Mouse (Mus musculus): Measurements from ENCODE around the gene Srrm4. TPM values are rescaled to one million over a fixed set of nuclear protein-coding genes. Genes with fewer than 3 reads are reported as not detected.

The Srrm4 gene
- polyA plus RNA-seq, 1 experiment from 2014 or later = 20.7 TPM

DNA sequence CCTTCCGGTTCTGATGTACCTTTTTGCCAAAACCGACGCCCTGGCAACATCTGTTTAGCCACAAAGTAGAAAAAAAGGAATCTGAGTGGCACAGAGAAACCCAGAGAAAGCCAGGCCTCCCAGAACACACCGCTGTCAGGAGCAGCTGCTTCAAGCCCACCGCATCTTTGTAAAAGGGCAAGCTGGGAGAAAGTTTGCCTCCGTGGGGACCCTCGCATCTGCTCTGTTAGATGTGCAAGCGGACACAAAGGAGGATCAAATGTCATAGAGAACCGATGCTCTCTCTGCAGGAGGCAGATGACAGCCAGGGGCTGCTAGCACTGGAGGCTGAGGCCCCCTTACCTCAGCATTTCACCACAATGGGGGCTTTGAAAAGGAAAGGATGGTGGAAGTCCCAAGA lies 18.3 kb downstream of the Srrm4 start:
- WGBS = 16% methylated on average over 9 of the region's 9 CpGs
- peak overlapping the region; percentile 18; the same call in 1 of the 2 replicates for H3K9ac ChIP-seq (ENCODE audit: low read length)
- H3K36me3 ChIP-seq (ENCODE audit: control insufficient read depth, insufficient read depth, low read length) = peaks cover under 1% of the 10 kb centered on the region; the same call in 1 of the 2 replicates
- no peaks in the 10 kb centered on the region for H3K9me3 ChIP-seq (ENCODE audit: control insufficient read depth, low read length)
- no peaks in the 10 kb centered on the region for H3K27me3 ChIP-seq (ENCODE audit: control insufficient read depth, insufficient read depth, low read length)
- peak overlapping the region; percentile 16; the same call in 1 of the 2 replicates for H3K4me2 ChIP-seq (ENCODE audit: low read depth)
- ATAC-seq (ENCODE audit: insufficient read depth, low FRiP score, low TSS enrichment) = no peak
- no peak overlapping the region for H3K4me3 ChIP-seq (ENCODE audit: low read depth, low read length)
- H3K27ac ChIP-seq (ENCODE audit: low read depth, low read length) = peak overlapping the region; percentile 81; the same call in 1 of the 2 replicates
- peaks cover 28% of the 10 kb centered on the region for H3K4me1 ChIP-seq (ENCODE audit: control insufficient read depth, insufficient read depth, low read length)
- DNase-seq (ENCODE audit: low spot score) = peak; percentile 51

DNA sequence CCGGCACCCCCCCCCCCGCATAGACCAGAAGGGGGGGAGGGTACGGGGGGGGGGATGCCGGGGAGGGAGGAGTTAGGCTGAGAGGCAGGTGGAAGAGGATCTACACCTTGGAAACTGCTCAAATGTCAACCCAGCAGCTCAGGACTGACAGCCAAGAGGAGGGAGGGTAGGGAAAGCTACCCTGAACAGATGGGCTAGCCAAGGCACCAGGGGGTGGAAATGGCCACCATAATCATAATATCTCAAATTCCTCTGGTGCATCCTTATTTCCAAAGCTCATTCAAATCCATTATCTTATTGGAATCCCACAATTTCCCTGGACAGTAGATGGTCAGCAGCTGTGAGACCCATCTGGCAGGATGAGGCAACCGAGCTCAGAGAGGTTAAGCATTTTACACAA lies 19.7 kb downstream of the Srrm4 start:
- no peak overlapping the region for H3K4me3 ChIP-seq (ENCODE audit: low read depth, low read length)
- H3K4me1 ChIP-seq (ENCODE audit: control insufficient read depth, insufficient read depth, low read length) = peaks cover 28% of the 10 kb centered on the region
- no peaks in the 10 kb centered on the region for H3K27me3 ChIP-seq (ENCODE audit: control insufficient read depth, insufficient read depth, low read length)
- H3K9me3 ChIP-seq (ENCODE audit: control insufficient read depth, low read length) = no peaks in the 10 kb centered on the region
- ATAC-seq (ENCODE audit: insufficient read depth, low FRiP score, low TSS enrichment) (no peak), DNase-seq (ENCODE audit: low spot score) (no peak)
- peak overlapping the region; percentile 73 for H3K27ac ChIP-seq (ENCODE audit: low read depth, low read length)
- H3K9ac ChIP-seq (ENCODE audit: low read length) = peak overlapping the region; percentile 41; the same call in 1 of the 2 replicates
- H3K36me3 ChIP-seq (ENCODE audit: control insufficient read depth, insufficient read depth, low read length) = no peaks in the 10 kb centered on the region
- H3K4me2 ChIP-seq (ENCODE audit: low read depth) = no peak overlapping the region
- 39% methylated on average over 1 of the region's 5 CpGs for WGBS

DNA sequence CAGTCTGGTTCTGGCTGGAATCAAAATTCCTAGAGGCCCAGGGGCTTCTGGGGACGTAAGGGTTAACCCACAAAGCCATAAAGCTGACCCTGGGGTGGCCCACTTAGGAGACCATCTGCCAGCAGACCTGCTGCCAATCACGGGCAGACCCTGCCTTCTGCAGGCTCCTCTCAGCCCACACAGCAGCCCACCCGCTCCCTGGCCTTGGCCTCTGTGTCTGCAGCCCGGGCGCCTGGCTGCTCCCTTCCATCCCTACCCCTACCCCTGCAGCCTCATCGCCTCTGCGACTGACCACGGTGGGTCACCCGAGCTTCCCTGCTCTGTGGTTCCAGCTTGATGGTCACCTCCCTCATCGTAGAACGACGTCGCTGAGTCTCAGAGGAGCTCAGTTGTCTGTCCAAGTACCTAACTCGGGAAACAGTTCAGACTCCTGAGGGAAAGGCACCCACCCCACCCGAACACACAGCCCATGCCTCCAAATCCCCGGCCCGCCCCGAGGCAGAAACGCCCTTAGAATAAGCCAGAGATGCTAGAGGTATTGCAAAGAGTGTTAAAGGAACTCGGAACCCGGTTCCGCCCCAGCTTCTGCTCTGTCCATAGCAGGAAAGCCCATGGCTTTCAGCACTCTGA lies 20.3 kb downstream of the Srrm4 start:
- peak overlapping the region; percentile 22; the same call in 1 of the 2 replicates for H3K4me2 ChIP-seq (ENCODE audit: low read depth)
- ATAC-seq (ENCODE audit: insufficient read depth, low FRiP score, low TSS enrichment) (peak; percentile 32; the same call in 1 of the 2 replicates), DNase-seq (ENCODE audit: low spot score) (peak; percentile 71)
- 8% methylated on average over 22 of the region's 22 CpGs for WGBS
- H3K27ac ChIP-seq (ENCODE audit: low read depth, low read length) = peak overlapping the region; percentile 73
- no peak overlapping the region for H3K4me3 ChIP-seq (ENCODE audit: low read depth, low read length)
- no peaks in the 10 kb centered on the region for H3K27me3 ChIP-seq (ENCODE audit: control insufficient read depth, insufficient read depth, low read length)
- peaks cover 28% of the 10 kb centered on the region for H3K4me1 ChIP-seq (ENCODE audit: control insufficient read depth, insufficient read depth, low read length)
- H3K9ac ChIP-seq (ENCODE audit: low read length) = peak overlapping the region; percentile 41
- H3K9me3 ChIP-seq (ENCODE audit: control insufficient read depth, low read length) = no peaks in the 10 kb centered on the region
- no peaks in the 10 kb centered on the region for H3K36me3 ChIP-seq (ENCODE audit: control insufficient read depth, insufficient read depth, low read length)

DNA sequence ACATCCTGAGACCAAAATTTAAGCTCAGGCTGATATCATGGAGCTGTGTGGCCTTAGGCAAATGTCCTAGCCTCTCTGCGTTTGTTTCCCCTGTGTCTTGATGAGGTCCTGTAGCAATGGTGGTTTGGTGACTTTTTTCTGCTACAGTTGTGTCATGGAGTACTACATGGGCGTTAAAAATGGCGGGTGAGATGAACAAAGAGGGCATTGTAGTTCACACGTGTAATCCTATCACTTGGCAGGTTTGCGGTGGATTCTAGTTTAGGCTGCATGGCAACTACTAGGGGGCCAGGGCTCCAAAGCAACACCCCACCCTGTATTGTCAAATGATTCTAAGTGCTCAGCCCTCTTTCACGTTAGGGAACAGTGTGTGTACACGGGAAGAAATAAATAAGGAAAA lies 21.1 kb downstream of the Srrm4 start:
- no peaks in the 10 kb centered on the region for H3K9me3 ChIP-seq (ENCODE audit: control insufficient read depth, low read length)
- H3K4me1 ChIP-seq (ENCODE audit: control insufficient read depth, insufficient read depth, low read length) = peaks cover 28% of the 10 kb centered on the region
- H3K27me3 ChIP-seq (ENCODE audit: control insufficient read depth, insufficient read depth, low read length) = no peaks in the 10 kb centered on the region
- no peaks in the 10 kb centered on the region for H3K36me3 ChIP-seq (ENCODE audit: control insufficient read depth, insufficient read depth, low read length)
- ATAC-seq (ENCODE audit: insufficient read depth, low FRiP score, low TSS enrichment) (no peak), DNase-seq (ENCODE audit: low spot score) (no peak)
- 64% methylated on average over 7 of the region's 7 CpGs for WGBS
- no peak overlapping the region for H3K9ac ChIP-seq (ENCODE audit: low read length)
- H3K4me3 ChIP-seq (ENCODE audit: low read depth, low read length) = no peak overlapping the region
- H3K27ac ChIP-seq (ENCODE audit: low read depth, low read length) = peak overlapping the region; percentile 73; the same call in 1 of the 2 replicates
- H3K4me2 ChIP-seq (ENCODE audit: low read depth) = no peak overlapping the region

DNA sequence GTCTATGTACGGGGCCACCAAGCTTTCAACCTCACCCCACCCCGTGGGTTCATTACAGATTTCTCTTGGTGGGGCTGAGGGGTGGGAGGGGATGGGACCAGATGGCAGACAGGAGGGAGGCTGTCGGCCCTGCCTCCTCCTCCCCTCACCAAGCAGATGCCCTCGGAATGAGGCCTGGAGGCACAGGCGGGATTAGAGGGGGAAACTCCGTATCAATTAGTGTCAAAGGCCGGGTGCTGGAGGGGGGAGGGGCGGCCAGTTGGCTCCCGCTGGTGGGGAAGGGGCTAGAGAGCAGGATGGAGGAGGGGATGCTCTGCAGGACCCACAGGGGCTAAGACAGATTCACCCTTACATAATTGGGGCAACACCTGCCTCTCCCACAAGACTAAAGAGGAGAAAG lies 22.0 kb downstream of the Srrm4 start:
- no peak overlapping the region for H3K4me2 ChIP-seq (ENCODE audit: low read depth)
- peak overlapping the region; percentile 73; the same call in 1 of the 2 replicates for H3K27ac ChIP-seq (ENCODE audit: low read depth, low read length)
- peak; percentile 69 for ATAC-seq (ENCODE audit: insufficient read depth, low FRiP score, low TSS enrichment)
- no peaks in the 10 kb centered on the region for H3K27me3 ChIP-seq (ENCODE audit: control insufficient read depth, insufficient read depth, low read length)
- peaks cover 28% of the 10 kb centered on the region for H3K4me1 ChIP-seq (ENCODE audit: control insufficient read depth, insufficient read depth, low read length)
- H3K9me3 ChIP-seq (ENCODE audit: control insufficient read depth, low read length) = no peaks in the 10 kb centered on the region
- peak overlapping the region; percentile 18; the same call in 1 of the 2 replicates for H3K9ac ChIP-seq (ENCODE audit: low read length)
- WGBS = 0% methylated on average over 7 of the region's 9 CpGs
- no peak overlapping the region for H3K4me3 ChIP-seq (ENCODE audit: low read depth, low read length)
- H3K36me3 ChIP-seq (ENCODE audit: control insufficient read depth, insufficient read depth, low read length) = no peaks in the 10 kb centered on the region
- peak; percentile 86 for DNase-seq (ENCODE audit: low spot score)

DNA sequence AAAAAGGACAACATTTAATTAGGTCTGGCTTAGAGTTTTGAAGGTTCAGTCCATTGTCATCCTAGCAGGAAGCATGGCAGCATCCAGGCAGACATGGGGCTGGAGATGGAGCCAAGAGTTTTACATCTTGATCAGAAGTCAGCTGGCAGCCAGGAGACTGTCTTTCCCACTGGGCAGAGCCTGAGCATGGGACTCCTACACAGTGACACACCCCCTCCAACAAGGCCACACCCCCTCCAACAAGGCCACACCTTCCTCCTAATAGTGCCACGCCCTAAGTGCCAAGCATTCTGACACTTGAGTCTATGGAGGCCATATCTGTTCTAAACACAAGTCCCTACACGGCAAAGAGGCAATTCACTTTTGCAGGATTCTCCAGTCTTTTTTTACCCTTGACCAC lies 23.6 kb downstream of the Srrm4 start:
- H3K4me2 ChIP-seq (ENCODE audit: low read depth) = no peak overlapping the region
- 86% methylated on average over 2 of the region's 2 CpGs for WGBS
- no peak overlapping the region for H3K4me3 ChIP-seq (ENCODE audit: low read depth, low read length)
- no peaks in the 10 kb centered on the region for H3K36me3 ChIP-seq (ENCODE audit: control insufficient read depth, insufficient read depth, low read length)
- H3K27me3 ChIP-seq (ENCODE audit: control insufficient read depth, insufficient read depth, low read length) = no peaks in the 10 kb centered on the region
- H3K9me3 ChIP-seq (ENCODE audit: control insufficient read depth, low read length) = no peaks in the 10 kb centered on the region
- DNase-seq (ENCODE audit: low spot score) (no peak), ATAC-seq (ENCODE audit: insufficient read depth, low FRiP score, low TSS enrichment) (no peak)
- H3K4me1 ChIP-seq (ENCODE audit: control insufficient read depth, insufficient read depth, low read length) = peaks cover 18% of the 10 kb centered on the region
- no peak overlapping the region for H3K27ac ChIP-seq (ENCODE audit: low read depth, low read length)
- no peak overlapping the region for H3K9ac ChIP-seq (ENCODE audit: low read length)

DNA sequence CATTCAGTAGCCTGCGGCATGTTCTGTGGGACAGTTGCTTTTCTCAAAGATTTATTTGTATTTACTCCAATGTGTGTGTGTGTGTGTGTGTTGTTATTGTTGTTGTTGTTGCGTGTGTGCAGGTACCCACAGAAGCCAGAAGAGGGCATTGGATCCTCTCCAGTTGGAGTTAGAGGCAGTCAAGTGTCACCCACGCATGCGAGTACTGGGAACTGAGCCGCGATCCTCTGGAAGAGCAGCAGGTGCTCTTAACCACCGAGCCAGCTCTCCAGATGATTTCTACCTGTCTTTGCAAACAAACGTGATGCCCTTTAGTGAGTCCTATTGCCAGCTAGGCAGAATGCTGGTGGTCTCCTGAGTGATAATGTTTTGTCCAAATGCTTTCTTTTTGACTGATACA lies 24.3 kb downstream of the Srrm4 start:
- no peak overlapping the region for H3K4me2 ChIP-seq (ENCODE audit: low read depth)
- WGBS = 88% methylated on average over 8 of the region's 8 CpGs
- H3K9me3 ChIP-seq (ENCODE audit: control insufficient read depth, low read length) = no peaks in the 10 kb centered on the region
- H3K27ac ChIP-seq (ENCODE audit: low read depth, low read length) = no peak overlapping the region
- no peak overlapping the region for H3K9ac ChIP-seq (ENCODE audit: low read length)
- peaks cover 13% of the 10 kb centered on the region for H3K4me1 ChIP-seq (ENCODE audit: control insufficient read depth, insufficient read depth, low read length)
- DNase-seq (ENCODE audit: low spot score) (no peak), ATAC-seq (ENCODE audit: insufficient read depth, low FRiP score, low TSS enrichment) (no peak)
- H3K27me3 ChIP-seq (ENCODE audit: control insufficient read depth, insufficient read depth, low read length) = no peaks in the 10 kb centered on the region
- no peaks in the 10 kb centered on the region for H3K36me3 ChIP-seq (ENCODE audit: control insufficient read depth, insufficient read depth, low read length)
- H3K4me3 ChIP-seq (ENCODE audit: low read depth, low read length) = no peak overlapping the region

DNA sequence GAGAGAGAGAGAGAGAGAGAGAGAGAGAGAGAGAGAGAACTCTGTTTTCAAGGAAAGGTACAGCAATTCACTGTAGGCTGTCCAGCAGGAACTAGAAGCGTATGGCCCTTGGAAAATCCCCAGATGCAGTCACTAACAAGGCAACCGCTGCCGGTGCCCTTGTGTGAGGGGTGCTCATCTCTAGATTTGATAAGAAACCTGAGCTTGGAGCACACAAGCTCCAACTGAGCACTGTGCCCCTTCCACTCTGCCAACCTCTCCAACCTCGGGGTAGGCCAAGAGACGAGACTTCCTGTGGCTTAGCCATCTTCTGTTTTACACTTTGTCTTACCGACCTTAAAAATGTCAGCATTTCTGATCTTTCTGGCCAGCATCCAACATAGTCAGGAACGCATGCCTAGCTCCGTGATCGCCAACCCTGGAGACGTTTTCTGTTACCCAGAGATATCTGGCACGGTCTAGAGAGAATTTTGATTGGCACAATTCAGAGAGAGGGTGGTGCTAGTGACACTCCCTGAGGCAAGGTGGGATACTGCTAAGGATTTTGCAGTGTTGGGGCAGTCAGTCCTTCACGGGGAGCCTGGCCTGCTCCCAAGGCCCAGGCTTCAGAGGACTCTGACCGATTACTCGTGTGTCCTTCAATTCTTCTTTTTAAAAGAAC lies 25.1 kb downstream of the Srrm4 start:
- no peaks in the 10 kb centered on the region for H3K27me3 ChIP-seq (ENCODE audit: control insufficient read depth, insufficient read depth, low read length)
- ATAC-seq (ENCODE audit: insufficient read depth, low FRiP score, low TSS enrichment) (no peak), DNase-seq (ENCODE audit: low spot score) (no peak)
- no peaks in the 10 kb centered on the region; the same call in 1 of the 2 replicates for H3K36me3 ChIP-seq (ENCODE audit: control insufficient read depth, insufficient read depth, low read length)
- H3K4me3 ChIP-seq (ENCODE audit: low read depth, low read length) = no peak overlapping the region
- no peak overlapping the region for H3K27ac ChIP-seq (ENCODE audit: low read depth, low read length)
- peaks cover 9% of the 10 kb centered on the region for H3K4me1 ChIP-seq (ENCODE audit: control insufficient read depth, insufficient read depth, low read length)
- no peaks in the 10 kb centered on the region for H3K9me3 ChIP-seq (ENCODE audit: control insufficient read depth, low read length)
- 91% methylated on average over 14 of the region's 14 CpGs for WGBS
- no peak overlapping the region for H3K9ac ChIP-seq (ENCODE audit: low read length)
- H3K4me2 ChIP-seq (ENCODE audit: low read depth) = no peak overlapping the region

DNA sequence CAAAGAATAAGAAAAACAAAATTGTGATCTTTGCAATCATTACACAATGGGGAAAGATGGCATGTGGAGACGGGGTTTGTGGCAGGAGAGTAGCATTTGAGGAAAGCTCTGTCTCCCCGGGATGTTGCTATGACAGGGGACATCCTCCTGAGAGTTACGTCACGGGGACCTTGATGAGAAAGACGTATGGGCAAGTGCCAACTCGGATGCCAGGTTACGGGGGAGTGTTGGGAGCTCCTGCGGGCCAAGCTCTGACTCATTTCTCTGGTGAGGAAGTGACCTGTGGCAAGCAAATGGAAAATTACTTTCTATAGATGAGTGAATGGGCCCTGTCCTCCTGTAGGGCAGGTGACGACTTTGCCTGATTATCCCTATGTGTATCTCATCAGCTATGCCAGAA lies 26.0 kb downstream of the Srrm4 start:
- H3K27ac ChIP-seq (ENCODE audit: low read depth, low read length) = no peak overlapping the region
- no peaks in the 10 kb centered on the region; the same call in 1 of the 2 replicates for H3K36me3 ChIP-seq (ENCODE audit: control insufficient read depth, insufficient read depth, low read length)
- 85% methylated on average over 9 of the region's 9 CpGs for WGBS
- no peaks in the 10 kb centered on the region for H3K9me3 ChIP-seq (ENCODE audit: control insufficient read depth, low read length)
- no peak overlapping the region for H3K4me2 ChIP-seq (ENCODE audit: low read depth)
- no peaks in the 10 kb centered on the region for H3K27me3 ChIP-seq (ENCODE audit: control insufficient read depth, insufficient read depth, low read length)
- H3K4me1 ChIP-seq (ENCODE audit: control insufficient read depth, insufficient read depth, low read length) = peaks cover 3% of the 10 kb centered on the region; the same call in 1 of the 2 replicates
- no peak overlapping the region for H3K4me3 ChIP-seq (ENCODE audit: low read depth, low read length)
- no peak overlapping the region for H3K9ac ChIP-seq (ENCODE audit: low read length)
- no peak for ATAC-seq (ENCODE audit: insufficient read depth, low FRiP score, low TSS enrichment)
- no peak for DNase-seq (ENCODE audit: low spot score)
